Mouse (Mus musculus) adrenal gland, postnatal 10 days (tissue): ENCODE measurements around the gene Minos1. TPM values are rescaled to one million over a fixed set of nuclear protein-coding genes. Genes with fewer than 3 reads are reported as not detected.

Experiments used
- DNase-seq: peaks from one replicate; pipeline ENCODE4 v3.0.0; 2021; ENCODE audit warnings: mixed read lengths
- long read RNA-seq, 2 experiments: library from polyadenylated mRNA; stranded (forward); transcript quantifications; one replicate each; pipeline ENCODE4 v2.0.0; 2021
- total RNA-seq, 2 experiments: library from RNA; stranded (reverse); gene quantifications; 2 replicates each; pipeline ENCODE4 v1.2.3; 2021

Minos1 gene
- 100 to 1,000 TPM; 572 to 632 TPM for total RNA-seq
- long read RNA-seq, experiment 1, transcript Minos1-204 (4 exons, 476 nt), result minor isoform, 21 of 667 reads
- long read RNA-seq, experiment 1, transcript Minos1-203 (4 exons, 2,549 nt), result major isoform, 587 of 667 reads
- long read RNA-seq, experiment 1, partial matches to known transcripts, result 41 of 667 reads
- long read RNA-seq, experiment 1, other reads (novel, unspliced or antisense), result 17 of 667 reads
- long read RNA-seq, experiment 2, transcript Minos1-204 (4 exons, 476 nt), result minor isoform, 20 of 605 reads
- long read RNA-seq, experiment 2, transcript Minos1-203 (4 exons, 2,549 nt), result major isoform, 561 of 605 reads
- long read RNA-seq, experiment 2, partial matches to known transcripts, result 3 of 605 reads
- long read RNA-seq, experiment 2, other reads (novel, unspliced or antisense), result 19 of 605 reads

DNA sequence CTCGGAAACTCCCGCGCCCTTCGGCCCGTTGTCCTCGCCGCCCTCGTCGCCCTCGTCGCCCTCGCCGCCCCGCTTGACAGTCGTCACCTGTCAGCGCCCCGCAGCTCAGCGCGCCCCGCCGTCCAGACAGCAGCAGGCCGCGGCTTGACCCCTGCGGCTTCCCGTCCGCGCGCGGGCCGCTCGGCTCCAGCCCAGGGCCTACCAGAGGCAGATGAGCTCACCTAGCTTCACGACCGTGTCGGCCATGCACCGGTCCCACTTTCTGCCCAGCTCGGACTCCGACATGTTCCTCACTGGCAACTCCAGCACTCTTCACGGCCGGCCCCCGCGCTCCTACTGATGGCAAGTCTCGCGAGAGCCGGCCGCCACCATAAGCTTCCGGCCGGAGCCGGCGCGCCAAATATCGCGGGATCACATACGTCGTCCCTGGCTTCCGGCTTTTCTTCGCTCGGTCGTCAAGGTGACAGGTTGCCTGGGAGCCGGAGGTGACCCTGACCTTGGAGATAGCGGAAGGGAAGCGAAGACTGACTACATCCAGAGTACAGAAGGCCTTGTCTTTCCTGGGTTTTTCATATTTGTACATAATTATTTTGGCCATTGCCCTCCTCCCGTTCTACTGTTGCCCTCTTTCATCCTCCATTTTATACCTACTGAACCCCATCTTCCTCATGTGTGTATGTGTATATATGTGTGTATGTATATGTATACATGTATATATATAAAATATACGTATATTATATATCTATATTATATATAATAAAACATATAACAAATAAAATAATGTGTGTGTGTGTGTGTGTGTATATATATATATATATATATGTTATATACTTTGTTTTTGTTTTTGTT is at the start of gene Minos1:
Gene Minos1, minus strand, starts transcription at position 413 of the 849 bp plus-strand sequence.
- DNase-seq, result peak; percentile 99

DNA sequence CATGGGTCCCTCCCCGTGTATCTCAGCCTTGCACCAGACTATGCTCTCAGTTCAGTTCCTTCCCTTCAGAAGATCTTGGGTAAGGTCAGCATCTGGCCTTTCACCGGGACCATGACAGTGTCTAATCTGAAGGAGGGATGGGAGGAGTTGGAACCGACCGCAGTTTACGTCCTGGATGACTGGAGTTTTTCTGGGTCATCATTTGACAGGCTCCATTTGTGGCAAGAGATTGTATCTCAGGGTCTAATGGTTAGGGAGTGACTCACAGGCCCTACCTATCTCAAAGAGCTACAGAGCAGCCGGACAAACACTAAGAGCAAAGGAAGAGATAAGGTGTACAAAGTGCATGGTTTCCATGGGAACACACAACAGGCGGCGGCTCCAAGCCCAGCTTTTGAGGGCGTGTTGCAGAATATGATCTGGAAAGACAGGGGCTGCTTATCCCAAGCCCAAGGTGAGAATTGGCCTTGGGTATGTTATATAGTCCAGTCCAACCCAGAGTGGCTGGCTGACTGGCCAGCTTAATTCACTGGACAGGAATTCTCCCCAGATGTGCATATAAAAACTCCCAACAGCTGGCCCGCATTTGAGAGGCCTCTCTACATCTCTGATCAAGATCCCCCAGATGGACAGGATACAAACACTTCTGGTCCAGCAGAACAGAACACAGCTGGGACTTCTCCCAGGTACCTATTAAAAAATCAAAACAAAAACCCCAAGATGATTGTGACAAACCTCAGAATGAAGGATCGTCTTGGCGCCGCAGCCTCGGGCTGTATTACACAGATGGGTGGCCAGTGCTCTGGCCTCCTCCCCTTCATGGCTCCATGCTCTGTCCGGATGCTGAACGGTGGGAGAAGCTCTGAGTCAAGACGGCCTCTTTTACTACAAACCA is 49.1 kb upstream of the Minos1 start:
- DNase-seq, result no peak

DNA sequence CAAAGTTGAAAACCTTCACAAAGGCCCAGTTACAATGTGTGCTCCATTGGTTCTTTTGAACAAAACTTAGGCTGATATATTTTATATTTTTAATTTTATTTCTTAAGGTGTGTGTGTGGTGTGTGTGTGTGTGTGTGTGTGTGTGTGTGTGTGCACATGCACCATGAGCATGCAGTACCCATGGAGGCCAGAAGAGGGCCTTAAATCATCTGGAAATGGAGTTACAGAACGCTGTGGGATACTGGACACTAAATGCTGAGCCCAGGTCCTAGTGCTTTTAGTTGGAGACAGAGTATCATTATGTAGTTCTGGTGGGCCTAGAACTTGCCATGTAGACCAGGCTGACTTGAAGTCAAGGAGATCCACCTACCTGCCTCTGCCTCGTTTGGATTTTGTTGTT is 48.3 kb upstream of the Minos1 start:
- DNase-seq, result no peak

DNA sequence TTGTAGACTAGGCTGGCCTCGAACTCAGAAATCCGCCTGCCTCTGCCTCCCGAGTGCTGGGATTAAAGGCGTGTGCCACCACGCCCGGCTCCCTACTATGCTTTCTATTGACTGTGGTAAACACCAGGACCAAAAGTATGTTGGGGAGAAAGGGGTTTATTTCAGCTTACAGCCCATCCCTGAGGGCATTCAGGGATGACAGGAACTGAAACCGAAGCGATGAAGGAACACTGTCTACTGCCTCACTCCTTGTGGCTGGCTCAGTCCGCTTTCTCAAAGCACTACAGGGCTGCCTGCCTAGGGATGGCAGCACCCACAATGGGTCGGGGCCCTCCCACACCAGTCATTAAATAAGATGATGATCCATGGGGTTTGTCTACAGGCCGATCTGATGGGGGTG is 47.5 kb upstream of the Minos1 start:
- no peak for DNase-seq

DNA sequence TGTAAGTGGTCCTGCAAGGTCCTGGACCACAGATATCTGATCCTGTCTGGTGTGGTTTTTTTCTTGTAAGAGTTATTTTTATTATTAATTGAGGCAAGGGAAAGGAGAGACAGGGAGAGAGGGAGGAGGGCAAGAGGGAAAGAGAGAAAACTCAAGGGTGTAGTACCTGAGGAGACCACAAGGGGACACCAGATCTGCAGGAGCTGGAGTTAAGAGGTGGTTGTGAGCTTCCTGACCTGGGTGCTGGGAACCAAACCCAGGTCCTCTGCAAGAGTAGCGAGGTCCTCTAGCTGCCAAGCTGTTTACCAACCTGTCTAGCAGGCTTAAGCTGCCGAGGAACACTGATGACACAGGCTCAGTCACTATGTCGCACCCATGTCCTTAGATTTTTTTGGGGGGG is 47.0 kb upstream of the Minos1 start:
- DNase-seq, result no peak

DNA sequence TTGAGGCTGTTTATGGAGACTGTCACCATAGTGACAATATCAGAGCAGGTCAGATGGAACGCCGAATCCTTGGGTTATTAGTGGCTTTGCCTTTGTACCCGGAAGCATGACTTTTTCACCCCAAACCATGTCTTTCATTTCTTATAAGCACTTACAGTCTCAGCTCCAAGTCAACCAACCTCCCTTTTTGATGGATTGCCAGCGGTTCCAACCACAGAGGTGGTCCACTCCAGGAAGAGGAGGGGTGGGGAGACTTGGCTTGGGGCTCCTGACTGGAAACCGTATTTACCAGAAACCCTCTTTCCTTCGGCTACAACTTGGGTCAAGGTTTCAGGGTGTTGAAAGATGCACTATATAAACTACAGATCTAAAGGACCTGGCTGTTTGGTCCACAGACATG is 45.1 kb upstream of the Minos1 start:
- DNase-seq, result no peak

DNA sequence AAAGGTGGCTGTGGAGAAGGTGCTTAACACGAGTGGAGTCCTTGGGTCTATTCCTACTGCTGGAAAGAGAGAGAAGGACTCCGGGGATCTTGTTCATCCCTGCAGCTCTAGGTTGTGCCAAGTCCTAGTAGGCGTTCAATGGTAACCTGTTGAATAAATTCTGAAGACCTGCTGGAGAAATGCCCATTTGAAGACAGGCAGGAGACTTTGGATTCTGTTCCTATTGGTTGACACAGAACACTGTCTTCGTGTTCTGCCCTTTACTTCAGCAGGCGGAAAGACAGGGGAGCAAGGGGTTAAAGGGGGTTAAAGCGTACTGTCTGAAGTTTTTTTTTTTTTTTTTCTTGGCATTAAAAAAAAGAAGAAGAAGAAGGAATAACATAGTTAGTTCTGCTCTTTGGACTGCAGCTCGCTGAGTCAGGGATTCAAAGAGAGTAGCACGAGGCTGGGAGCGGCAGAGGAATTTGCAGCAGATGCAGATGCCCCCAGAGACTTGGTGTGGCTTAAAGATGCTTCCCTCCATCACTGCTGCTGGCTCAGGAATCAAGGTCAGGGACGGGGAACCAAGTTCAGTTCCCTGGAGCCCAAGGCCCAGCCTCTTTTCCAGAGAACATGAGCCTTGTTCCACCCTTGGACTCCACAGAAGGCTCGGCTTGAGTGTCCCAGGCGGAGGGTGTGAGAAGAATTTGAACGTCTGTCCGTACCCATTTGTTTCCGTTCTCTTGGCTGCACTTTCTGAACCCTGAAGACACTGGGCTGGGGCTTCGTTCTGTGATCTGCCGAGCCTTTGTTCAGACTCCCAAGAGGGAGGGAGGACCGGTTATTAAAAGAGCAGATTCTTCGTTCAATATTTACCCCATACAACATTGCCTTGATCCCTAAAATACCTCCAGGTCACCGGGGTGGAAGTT is 44.4 kb upstream of the Minos1 start:
- DNase-seq, result peak; percentile 54

DNA sequence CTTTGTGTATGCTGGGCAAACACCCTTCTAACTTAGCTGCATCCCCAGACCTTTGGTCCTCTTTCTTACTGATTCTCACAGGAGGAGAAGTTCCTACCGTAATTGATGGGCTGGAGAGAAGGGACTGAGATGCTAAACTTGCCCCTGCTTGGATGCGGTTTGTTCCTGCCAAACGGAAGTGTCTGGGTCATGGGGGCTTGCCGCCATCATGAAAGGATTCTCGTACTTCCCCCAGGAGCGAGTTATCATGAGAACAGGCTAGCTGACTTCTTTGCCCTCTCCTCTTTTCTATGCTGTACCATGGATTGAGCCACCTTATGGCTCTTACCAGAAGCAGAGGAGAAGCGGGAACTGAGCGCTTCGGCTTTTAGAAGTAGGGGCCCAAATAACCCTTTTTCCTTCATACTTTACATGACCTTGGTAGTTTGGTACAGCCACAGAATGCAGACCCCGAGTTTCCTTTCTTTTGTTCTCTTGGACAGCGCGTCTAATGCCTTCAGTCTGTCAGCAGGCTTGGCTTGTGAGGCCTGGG is 38.9 kb upstream of the Minos1 start:
- no peak for DNase-seq

DNA sequence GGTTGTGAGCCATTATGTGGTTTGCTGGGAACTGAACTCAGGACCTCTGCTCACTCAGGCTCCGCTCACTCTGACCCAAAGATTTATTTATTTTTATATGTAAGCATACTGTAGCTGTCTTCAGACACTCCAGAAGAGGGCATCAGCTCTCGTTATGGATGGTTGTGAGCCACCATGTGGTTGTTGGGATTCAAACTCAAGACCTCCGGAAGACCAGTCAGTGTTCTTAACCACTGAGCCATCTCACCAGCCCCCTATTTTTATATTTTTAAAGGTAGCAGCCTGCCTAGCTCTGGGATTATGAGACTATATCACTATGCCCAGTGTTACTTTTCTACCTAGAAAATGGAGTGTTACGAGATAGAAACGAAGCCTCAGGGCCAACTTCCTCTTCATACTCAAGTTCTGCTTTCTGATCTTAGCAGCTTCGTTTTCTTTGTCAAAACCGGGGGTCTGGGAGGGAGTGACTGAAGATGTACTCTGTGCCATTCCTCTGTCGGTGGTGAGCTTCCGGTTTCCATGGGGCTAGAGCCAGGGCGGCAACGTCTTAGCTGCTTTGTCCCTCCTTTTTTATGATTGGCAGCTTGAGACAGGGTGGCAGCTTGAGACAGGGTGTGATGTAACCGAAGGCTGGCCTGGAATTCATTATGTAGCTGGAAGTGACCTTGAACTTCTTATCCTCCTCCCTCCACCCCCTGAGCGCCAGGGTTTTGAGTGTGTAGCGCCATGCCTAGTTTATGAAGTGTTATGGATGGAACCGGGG is 38.3 kb upstream of the Minos1 start:
- DNase-seq, result peak; percentile 62

DNA sequence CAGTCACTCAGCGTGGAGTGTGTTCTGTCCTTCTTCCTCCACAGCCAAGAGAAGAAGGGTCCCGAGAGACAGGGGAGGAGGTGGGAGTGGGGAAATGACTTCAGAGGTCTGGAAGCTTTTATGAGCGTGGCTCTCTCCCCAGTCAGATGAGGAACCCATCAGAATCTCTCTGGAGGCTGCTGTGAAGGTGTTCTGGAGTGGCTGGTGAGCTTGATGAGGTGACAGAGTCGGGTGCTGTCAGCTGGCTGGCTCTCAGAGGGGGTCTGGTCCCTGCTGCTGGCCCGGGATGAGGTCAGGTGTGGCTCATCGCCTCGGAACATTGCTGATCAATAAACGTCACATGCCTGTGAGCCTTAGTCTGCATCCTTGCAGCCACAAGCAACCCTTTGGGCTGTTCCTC is 36.2 kb upstream of the Minos1 start:
- DNase-seq, result no peak

DNA sequence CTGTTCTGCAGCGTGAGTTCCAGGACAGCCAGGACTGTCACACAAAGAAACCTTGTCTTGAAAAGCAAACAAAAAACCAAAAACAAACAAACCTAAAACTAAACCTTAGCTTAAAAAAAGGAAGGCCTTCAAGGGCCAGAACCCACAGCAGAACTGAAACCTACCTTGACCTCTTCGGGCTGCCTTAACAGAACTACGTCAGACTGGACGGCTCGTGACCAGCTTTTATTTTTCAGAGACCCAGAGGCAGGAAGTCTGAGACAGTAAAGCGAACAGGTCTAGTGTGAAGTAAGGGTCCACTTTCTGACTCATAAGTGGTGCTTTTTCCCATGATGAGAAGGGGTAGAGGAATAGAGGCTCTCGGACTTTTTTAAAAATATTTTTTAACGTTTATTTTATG is 35.3 kb upstream of the Minos1 start:
- no peak for DNase-seq

DNA sequence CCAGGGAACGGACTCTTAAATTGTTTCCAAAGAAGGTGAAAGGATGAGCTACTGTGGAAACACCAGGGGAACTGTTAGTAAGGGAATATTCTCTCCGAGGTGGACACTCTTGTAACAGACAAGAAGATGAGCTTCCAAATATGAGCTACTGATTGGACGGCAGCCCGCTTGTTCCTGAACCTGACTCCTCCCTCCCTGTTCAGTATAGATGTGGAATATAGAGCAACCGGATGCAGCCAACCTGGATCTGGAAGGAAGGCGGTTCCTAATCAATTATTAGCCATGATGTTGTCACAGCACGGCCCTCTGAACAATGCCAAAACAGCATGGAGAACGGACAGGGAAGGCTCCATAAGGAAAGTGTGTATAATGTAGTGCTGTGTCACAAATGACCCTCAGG is 34.3 kb upstream of the Minos1 start:
- DNase-seq, result no peak

DNA sequence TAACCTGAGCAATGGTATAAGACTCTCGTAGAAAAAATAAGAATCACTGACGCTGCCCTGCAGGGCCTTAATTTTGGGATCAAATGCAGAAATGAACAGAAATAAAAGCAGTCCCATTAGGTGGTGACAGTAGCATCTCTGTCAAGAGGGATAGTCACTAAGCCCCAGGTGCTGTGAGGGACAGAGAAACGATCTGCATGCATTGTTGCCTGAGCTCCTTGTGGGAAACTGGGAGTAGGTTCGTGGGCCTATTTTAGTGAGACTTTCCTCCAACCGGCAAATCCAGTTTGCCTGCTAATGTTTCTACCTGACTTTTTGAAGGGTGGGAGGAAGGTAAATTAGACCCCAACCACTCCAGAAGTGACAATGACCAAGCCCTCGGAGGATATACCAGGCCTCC is 33.2 kb upstream of the Minos1 start:
- no peak for DNase-seq

DNA sequence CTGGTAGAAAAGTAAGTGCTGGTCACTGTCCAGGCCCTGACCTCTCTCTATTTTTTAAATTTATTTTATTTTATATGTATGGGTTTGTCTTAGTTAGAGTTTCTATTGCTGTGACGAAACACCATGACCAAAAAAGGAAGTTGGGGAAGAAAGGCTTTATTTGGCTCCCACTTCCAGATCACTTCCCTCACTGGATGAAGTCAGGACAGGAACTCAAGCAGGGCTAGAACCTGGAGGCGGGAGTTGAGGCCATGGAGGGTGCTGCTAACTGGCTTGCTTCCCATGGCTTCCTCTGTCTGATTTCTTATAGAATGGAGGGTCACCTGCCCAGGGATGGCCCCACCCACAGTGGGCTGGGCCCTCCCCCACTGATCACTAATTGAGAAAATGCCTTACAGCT is 30.2 kb upstream of the Minos1 start:
- no peak for DNase-seq

DNA sequence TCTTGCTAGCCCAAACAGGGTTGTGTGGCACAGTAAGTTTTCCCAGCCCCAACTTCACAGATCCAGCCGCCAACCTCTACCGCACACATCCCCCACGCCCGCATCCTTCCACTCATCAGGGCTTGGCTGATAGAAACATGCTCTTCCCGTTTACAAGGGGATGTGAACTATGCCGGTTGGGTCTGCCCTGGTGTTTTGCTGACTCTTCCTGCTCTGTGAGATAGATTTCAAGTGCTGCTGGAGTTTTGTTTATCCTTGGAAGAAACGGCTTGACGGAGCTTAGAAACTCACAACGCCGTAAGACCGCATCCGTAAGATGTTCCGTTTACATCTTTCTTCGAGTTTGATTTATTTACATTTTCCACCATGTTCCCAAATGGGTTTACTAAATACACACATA is 27.4 kb upstream of the Minos1 start:
- DNase-seq, result no peak

DNA sequence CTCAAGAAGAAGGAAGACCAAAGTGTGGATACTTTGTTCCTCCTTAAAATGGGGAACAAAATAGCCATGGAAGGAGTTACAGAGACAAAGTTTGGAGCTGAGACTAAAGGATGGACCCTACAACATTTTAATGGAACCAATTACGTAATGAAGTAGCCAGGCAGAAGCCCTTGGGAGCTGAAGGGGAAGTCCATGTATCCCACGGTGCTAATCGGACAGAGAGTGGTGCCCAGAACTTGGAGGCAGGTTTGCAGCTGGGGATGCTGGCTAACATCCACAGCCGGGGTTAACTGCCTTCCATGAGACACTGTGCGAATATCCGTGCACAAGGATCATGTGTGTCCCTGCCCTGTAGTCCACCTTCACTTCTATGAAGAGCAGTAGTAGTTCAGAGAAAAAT is 25.6 kb upstream of the Minos1 start:
- DNase-seq, result no peak

DNA sequence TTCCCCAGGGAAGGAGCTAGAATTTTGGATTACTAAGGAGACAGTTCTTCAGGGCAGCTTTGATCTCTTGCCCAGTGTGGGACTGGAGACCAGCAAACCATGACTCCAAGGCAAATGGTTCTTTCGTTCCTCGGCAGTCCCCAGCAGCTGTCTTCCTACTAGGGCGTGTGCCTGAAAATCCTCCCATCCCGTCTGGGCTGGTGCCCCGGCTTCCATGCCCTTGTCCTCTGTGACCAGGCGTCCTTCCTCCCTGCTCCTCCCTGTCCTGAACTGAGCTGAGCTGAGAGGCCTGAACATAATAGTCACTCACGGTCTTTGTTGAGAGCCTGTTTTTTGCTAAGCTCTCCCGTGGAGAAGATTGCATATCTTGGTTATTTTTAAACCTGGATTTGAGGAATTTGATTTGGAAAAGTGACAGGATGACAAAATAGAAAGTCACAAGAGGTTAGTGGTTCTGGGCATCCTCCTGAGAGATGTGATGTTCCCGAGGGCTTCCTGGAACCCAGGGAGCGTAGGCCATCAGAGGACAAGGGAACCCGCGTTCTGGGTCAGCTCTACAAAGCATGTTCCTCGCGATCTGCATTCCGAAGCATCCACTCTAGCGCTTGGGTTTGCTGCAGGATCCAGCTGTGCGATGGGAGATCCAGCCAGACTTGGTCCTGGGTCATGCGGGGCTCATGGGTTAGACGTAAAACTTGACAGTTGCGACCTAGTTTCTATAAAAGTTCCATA is 23.8 kb upstream of the Minos1 start:
- peak; percentile 31 for DNase-seq

DNA sequence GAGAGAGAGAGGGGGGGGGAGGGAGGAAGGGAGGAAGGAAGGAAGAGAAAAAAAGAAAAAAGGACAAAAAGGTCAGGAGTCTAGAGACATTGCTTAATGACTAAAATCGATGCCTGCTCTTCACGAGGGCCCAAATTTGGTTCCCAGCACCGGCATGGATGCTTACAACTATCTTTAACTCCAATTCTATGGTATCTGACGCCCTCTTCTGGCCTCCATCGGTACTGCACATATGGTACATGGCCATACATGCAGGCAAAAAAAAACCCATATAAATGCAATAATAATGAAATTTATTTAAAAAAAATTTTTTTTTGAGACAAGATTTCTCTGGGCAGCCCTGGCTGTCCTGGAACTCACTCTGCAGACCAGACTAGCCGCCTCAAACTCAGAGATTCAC is 20.5 kb upstream of the Minos1 start:
- DNase-seq, result no peak

DNA sequence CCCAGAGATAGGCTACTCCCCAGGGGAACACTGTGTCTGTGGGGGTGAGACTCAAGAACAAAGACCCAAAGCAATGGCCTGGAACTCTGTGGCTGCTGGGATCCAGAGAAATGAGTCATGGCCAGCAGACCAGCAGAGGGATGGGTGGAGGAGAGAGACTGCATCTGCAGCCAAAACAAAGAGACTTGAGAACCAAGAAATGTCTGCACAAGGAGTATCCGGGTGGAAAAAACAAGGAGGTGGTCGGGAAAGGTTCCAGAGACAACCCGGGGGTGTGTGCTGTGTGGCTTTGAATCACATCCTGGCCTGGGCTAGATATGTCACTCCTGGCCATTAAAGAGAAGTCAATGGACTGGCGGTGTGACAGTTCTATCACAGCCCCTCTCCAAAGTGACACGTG is 15.8 kb upstream of the Minos1 start:
- no peak for DNase-seq

DNA sequence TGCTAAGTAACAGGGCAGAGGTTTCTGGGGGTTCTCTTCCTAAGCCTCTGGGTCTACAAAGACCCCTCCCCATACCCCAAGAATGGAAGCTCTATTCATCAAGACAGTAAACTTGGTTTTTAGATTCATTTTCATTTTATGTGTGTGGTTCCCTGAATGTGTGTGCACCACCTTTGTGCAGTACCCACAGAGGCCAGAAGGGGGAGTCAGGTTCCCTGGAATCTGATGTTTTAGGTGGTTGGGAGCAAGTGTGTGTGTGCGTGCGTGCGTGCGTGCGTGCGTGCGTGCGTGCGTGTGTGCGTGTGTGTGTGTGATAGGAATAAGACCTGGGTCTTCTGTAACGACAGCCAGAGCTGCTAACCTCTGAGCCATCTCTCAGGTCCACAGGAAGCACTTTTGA is 14.2 kb upstream of the Minos1 start:
- DNase-seq, result no peak
